Mouse (Mus musculus) cerebellum, postnatal 36 days (tissue): ENCODE measurements around the gene Gm5269.

Experiments
- DNase-seq, 2 experiments: peaks; one replicate each; pipeline ENCODE4 v3.0.0; 2021 to 2022; ENCODE audit warnings: mixed read lengths in 2 of 2

The Gm5269 gene

DNA sequence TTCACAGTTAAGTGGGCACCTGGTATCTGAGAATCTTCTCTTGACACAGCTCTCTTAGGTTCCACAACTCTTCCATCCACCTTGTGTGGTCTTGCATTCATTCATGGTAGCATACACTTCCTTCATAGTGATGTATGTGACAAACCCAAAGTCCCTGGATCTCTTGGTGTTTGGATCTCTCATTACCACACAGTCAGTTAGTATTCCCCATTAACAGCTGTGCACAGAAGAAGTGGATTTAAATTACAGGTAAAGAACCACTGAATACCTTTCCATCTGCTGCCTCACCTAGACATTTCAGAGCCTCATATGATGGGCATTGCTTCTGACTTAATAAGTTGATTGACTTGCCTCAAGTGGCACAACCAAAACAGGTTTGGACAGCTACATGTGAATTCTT, at the start of gene Gm5269:
TSS of gene Gm5269 (minus strand) at position 101 of the 400 bp plus-strand sequence.
- no peak for DNase-seq

DNA sequence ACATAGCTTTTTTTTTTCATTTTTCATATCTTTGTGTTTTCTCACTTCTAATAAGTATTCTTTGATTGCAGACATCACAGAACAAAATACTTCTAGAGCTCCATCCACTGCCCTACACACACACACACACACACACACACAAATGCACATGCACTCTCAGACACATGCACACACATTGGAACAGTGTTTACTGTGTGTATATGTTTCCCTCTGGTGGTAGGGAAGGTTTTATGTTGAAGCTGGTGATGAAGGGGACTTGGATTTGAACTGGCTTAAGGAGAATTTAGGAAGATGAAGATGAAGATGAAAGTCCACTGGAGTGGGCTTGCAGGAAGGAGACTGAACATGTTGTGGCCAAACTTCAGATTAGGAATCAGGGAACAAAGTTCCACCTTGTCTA, 41.1 kb upstream of the Gm5269 start:
- no peak for DNase-seq

DNA sequence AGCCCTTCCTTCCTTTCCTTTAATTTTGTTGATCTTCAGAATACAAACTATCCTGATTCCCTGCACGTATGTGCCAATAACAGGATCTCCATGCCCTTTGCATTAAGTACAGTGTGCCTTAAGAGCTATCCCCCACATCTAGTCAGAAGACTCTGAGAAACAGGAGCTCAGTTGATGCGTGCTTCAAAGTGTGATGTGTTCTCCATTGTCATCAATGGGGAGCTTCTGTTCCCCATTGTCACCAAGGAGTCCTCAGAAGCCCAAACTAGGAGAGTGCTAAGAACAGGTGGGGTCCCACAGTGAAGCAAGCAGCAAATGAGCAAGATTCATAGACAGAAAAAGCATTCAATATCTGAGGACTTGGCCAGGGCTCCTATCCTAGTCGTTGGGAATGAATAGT, 36.8 kb upstream of the Gm5269 start:
- DNase-seq = no peak

DNA sequence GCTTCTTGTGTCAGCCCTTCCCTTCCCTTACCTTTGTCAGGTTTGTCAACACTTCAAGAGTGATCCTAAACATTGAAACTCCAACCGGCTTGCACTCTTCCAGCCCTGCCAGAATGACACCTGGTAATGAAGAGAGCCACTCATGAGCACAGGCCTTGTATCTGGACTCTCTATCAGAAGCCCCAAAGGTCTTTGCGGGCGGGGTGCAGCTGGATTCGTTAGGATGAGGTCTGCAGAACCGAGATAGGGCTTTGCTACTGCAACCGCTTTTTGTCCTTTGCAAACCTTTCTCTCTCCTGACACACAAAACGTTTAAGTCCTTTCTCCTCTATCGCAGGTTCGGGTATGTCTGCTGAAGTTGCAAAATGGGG, 36.3 kb upstream of the Gm5269 start, which contains the start of gene Slc40a1:
TSS of gene Slc40a1 (minus strand) at position 131 of the 371 bp plus-strand sequence.
- DNase-seq = peak in 1 of 2 experiments; percentile 3

DNA sequence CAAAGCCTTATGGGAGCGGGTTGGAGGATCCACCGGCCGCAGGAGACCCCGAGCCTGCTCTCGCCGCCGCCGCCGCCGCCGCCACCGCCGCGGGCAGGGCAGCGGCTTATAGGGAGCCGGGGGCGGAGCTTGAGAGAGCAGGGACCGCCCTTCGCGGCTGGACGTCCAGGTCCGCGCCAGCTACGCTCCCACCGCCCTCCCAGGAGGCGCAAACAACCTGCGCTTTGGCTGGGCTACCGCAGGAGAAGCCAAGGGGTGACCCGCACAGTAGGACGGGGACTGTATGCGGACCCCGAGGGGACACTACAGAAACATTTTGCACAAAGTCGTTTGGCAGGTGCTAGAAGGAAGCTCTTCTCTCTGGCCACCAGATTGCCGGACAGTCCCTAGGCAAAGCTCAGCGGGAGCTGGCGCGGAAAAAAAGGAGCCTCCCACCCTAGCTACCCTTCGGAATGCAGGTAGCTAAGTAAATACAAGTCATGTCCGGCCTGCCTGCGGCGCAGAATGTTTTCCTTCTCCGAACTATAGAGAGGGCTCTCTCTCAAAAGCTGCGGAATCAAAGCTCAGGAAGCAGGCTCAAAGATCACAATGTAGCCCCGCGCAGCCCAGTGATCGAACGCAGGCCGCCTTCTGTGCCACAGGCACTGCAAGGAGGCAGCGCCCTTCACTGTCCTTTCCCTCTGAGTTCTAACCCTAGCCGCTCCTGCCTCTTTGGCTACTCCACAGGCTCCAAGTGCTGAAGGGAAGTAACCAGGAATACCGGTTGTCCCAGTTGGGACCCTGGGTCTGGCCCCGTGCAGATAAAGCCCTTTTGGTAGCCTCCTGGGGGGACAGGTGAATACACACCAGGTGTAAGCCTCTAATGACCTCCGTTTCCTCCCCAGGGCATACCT, 35.7 kb upstream of the Gm5269 start:
- peak; percentile 49 to 57 for DNase-seq

DNA sequence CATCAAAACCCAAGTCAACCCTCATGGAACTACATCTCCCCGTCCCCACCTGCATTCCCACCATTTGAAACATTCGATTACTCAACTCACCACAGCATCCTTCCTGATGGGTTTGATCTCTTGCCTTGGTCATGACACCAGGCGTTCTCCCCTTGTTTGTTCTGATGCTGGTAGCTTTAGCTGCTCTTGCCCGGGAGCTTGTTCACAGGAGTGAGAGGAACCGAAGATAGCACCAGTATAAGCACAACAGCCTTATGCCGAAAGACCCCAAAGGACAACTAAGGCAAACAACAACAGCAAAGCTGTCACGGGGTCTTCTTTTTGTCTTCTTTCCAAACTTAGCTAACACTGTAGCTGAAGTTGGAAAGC, 35.0 kb upstream of the Gm5269 start:
- DNase-seq = no peak

DNA sequence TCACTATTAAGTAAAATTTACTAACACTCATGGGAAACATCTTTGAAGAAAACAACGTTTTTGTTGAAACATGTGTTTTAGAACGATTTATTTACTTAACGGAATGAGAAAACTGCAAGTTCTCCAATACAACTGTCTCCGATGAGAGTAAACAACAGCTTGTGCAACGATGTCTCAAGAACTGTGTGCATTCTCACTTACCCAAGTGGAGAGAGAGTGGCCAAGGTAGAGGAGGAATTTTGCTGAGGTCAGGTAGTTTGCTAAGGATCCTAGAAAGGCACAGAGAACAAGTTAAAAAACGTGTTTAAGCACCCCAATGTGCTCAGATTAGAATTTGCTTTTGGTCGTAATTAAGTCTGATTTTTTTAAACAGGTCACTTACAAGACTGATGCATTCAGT, 34.4 kb upstream of the Gm5269 start:
- no peak for DNase-seq

DNA sequence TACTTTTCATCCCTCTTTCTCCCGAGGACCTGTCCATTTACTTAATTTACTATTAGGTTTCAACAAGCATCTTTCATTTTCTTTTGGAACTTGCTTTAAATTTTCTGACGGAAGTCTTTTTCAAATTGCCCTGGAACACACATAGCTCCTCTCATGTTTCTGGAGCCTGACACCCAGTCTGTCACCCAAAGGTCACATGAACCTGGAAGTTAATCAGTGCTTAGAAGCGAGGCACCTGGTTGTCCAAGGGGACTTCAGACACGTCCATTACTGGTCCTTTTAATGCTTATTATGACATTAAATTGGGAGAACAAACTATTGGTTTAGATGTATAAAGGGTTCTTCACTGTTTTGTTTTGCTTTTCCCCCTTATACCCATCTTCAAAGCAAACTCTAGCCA, 33.2 kb upstream of the Gm5269 start:
- DNase-seq = no peak

DNA sequence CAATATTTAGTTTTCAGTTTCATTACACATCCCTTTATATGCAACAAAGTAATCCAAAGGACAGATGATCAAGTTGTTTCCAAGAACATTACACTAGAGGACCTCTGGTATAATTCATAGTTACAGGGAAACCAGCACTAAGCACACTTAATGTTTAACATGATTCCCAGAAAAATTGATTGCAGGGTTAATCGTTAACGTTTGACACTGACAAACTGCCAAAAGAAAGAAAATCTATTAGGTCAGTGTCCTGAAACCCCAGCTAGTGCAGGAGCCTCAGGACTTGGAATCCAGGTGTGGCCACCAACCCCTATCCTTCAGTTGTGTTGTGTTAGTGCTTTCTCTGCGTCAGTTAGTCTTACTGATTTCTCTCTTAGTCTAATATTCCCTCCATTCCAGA, 30.6 kb upstream of the Gm5269 start:
- no peak for DNase-seq

DNA sequence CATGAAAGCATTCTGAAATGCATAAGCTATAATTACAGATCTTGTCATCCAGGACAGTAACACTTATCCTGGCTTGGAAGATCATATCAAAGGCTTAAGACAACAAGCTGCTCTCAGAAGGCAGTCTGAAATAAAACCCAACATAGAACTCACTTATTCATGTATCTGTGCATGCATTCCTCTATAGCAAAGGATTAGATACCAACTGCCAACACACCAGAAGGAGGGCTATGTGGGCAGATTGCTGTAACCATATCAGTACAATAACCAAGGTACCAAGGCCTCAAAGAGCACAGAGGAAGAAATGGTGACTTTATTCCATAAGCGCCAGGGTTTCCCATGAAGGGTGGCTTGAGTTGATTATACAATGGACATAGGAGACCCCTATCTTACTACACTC, 29.7 kb upstream of the Gm5269 start:
- DNase-seq = no peak

DNA sequence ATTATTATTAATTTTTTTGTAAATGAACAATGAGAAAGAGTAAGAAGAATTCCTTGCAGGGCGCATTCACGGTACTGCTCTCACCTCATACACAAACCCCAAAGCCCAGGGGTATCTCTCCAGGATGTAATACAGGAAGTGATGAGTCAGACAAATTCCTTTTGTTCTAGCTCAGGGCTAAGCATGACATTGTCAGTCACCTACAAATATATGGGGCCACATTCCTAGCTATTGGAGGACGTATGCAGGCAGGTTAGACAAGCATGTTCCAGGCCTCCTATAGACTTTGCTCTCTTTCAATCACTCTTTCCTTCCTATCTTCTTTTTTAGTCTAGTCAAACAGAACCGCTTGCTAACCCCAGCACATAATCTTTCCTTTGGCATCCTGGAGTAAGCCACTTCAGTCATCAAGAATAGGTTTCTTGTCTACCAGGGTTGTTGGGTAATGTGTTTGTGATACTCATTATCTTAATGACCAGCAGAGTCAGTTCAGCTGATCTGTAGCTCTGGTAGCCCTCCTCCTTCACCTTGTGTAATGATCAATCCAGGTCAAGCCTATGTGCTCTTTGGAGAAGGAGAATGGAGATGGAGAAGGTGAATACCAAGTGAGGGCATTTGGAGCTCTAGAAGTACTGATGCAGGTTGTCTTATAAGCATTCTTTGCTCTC, 27.2 kb upstream of the Gm5269 start:
- DNase-seq = no peak

DNA sequence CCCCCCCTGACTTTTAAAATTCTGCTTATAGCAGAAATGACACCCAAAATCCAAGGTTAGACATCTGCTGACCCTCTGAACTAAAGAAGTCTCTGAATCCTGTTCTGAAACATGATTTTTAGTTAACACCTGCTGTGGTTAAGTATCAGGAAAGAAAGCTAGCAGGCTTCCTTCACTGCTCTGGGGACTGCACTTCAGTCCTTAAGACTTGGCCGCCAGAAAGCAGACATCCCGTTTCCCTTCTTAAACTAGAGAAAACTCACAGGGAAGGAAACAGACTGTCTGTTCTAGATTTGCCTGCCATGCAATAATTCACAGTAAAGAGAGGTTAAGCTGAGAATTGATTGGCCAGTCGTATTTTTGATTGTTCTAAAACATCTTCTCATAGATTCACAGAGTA, 26.1 kb upstream of the Gm5269 start:
- no peak for DNase-seq

DNA sequence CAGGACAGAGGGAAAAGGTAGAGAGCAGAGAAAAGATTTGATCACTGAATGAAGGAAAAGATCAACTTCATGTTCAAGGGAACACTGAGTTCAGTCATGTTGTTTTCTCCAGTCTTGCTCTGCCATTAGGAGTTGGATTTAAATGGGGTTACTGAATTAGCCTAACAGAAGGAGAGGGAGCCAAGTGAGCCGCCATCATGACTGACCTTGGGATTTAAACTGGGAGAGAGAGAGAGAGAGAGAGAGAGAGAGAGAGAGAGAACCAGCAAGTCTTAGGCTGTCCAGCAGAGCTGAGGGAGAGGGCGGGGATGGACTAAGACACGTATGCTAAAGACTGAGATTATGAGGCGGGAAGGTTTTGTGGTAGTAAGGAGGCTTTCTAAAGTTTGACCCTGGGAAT, 24.2 kb upstream of the Gm5269 start:
- DNase-seq = no peak

DNA sequence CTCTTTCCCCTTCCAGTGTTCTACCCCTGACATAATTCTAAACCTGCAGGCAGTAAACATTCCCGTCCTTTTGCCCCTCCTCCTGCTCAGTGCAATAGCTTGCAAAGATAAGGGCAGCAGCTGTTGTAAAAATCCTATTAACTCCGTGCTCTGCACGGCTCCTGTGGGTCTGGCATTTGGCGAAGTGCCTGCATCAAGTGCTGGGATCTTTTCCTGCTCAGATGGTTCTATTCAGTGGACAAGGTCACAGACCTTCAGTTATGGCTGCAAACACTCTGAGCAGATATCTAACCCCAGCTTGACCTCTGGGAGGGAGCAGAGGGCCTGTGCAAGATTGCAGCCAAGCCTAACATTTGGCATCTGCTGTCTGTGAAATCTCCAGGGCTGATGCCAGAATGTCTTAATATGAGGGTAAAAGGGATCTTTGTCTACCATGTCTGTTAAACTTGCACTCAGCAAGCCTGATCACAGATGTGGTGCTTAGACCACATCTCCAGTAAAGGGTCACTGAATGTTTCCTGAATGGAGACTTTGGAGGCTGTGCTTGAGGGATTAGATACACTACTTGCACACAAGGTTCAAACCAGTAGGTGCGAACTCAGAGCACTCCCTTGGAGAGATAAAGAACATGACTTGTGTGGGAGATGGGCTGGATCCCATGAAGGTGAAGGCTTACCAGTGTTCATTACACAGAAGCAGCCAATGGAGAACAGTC, 15.2 kb upstream of the Gm5269 start:
- DNase-seq = no peak

DNA sequence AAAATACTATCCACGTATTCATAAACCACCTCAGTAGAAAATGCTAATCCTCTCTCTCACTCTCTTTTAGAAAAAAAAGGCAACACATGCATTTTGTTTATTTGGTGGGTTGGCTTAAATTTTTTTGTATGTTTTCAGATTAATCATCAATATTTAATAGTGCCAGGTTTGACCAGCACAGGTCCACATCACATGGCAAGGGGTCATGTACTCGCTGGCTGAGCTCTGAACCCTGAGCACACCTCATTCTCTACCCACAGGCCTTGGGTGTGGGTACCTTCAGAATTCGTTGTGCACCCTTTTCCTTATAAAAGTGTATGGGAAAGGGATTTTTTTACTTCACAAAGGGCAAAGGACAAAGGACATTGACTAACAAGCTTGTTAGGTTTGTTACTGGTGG, 14.1 kb upstream of the Gm5269 start:
- DNase-seq = no peak

DNA sequence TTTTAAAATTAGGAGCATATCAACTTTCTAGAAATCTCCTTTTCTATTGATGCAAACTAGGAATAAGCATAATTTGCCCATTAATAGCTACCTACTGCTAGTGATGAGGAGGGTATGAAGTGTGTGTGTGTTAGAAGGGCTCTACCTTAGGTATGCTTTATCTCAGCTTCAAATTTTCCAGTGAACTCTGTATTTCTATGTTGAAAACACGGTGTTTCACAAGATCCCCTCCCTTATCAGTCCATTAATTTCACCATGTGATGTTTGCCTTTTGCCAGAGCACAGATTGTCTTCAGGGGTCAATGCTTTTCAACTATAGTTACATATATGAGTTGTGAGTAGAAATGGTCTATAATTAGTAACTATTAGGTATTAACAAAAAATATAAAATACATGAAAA, 8.0 kb upstream of the Gm5269 start:
- no peak for DNase-seq

DNA sequence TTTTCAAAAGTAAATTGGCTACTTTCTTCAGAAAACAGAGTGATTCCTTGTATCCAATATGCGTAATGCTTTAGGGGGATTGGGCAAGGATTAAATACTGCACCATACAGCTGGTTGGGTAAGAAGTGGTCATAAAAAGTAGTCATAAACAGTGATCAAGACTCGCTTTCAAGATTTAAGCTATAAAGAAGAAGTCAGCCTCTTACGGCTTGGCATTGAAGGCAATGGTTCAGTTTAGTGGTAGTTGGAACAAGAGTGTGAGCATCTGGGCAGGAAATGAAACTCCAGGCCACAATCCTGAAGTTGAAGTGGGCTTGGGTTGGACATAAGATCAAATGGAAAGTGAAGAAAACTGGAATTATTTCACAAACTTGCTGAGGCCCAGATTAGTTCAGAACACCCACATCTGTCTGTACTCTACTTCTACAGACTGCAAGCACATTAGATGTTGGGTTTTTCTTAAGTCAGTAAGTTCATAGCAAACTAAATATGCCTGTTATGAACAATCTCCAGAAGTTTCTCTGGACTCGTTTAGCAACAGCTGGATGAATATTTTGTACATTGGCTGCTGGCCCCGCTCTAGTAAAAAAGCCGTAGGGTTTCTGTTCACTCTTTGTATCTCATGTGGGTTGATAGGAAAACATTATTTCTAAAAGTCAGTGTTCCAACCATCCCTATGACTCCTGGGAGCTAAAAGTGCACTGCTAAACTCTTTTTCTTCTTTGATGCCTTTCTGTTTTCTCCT, 4.3 kb upstream of the Gm5269 start:
- no peak for DNase-seq

DNA sequence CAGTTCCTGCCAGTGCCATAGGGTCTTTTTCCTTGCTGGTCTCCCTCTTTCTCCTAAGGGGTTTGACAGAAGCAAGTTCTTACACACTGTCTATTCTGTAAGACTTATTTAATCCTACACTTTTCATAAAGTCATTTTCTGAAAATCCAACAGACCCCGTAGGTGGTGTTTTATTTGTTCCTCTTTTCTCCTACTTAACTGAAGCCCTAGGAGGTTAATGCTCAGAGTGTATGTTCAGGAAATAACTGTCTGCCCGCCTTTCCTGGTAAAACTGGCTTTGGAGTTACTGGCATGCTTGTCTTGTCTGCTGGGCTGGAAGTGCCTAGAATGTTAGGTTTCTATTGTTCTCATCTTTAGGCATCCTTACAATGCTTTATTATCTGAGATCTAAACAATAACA, 1.9 kb upstream of the Gm5269 start:
- no peak for DNase-seq

DNA sequence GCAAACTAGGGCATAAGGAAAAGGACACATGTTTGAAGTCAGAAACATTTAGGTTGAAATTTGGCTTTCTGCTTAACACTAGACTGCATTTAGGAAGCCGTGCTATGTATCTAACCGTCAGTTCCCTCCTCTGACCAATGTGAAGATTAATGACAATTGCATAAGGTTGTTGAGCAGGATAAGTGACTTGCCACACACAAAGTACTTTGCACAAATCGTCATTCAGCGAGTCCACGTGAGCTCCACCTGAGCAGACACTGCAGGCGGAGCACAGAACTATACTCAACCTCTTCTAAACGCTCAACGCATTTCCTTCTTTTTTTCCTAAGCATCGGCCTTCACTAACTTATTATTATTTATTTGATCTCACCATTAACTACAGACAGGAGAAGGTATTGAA, 3.3 kb downstream of the Gm5269 start:
- no peak for DNase-seq

DNA sequence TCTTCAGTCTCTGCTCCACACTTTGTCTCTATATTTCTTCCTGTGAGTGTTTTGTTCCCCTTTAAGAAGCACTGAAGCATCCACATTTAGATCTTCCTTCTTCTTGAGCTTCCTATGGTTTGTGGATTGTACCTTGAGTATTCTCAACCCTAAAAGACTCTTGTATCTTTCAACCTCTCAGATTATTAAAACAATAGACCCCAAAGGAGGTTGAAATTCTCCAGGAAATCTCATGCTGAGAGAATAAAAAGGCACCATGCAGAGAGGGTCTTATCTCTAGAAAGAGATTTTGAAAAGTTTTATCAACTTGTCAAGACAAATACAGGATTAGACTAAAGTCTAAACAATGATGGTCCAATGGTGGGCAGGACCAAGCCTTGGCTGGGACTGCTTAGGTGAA, 6.7 kb downstream of the Gm5269 start:
- no peak for DNase-seq

DNA sequence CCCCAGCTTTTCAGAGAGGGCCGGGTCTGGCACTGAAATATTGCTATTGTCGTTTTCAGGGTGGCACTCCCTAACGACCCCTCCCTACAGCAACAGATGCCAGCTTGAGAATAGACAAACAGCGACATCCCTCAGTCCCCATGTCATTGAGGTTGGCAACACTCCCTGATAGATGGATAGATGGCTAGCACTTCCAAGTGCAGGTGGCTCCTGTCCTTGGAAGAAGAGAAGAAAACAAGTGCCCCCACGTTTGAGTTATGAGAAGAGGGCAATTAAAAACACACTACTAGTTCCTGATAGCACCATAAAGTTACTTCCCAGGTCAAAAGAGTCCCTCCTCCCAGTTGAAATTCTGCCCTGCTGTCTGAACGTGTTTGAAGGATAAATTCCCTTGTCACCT, 8.0 kb downstream of the Gm5269 start:
- DNase-seq = no peak

DNA sequence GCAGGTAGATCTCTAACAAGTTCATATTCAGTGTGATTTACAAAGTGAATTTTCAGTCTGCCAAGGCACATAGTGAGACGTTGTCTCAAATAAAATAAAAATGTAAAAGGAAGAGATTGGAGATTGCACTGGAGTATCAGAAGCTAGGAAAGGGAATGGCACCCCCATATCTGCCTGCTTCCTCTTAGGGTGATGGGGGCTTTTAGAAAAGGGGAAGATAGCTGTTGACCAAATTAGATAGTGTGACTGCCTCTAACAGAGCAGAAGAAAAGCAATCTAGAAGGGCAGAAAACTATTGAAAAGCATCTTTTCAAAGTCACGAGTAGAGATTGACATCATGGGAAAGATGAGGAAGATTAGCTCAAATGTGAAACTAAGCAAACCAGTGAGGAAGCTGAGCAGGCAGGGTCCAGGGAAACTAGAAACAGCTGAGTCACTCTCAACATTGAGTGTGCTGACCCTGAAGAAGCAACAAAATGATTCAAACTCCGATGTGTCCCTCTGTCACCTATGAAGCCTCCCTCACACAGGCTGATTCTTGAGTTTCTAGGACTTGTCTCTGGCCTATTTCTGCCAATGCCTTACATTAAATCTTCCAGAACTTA, 8.7 kb downstream of the Gm5269 start:
- no peak for DNase-seq

DNA sequence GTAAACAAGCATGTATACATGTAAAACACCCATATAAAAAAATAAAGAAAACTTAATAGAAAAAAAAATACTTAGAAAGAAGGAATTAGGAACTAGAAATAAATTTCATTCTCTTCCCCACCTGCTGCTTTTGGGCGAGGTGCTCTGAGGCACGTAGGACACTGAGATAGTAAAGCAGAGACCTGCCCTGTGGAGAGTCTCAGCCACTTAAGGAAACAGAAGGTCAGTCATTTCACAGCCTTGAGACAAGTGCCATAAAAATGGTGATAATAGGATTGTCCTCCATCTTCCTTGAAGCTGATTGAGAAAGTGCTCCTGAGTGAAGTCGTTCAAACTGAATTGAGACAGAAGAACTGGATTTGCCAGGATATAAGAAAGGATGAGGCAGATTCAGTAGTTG, 12.6 kb downstream of the Gm5269 start:
- no peak for DNase-seq
